Mouse (Mus musculus) myocyte (in vitro differentiated cells): Measurements from ENCODE around the gene Erich3.

Experiments
- MAX ChIP-seq: IDR thresholded peaks from one replicate; pipeline ENCODE4 v1.6.1; 2011; ENCODE audit warnings: low read depth, mild to moderate bottlenecking, control low read depth
- MYOG ChIP-seq, 3 experiments: IDR thresholded peaks; one replicate each; pipeline ENCODE4 v1.6.1; 2011; ENCODE audit warnings: control low read depth in 2 of 3, low read depth in 2 of 3, mild to moderate bottlenecking in 2 of 3; ENCODE audit not compliant: insufficient read length in 2 of 3, control insufficient read depth in 1 of 3, insufficient read depth in 1 of 3
- POLR2A ChIP-seq: IDR thresholded peaks from one replicate; pipeline ENCODE4 v1.6.1; 2011; ENCODE audit warnings: low read depth, mild to moderate bottlenecking, control low read depth, moderate library complexity; ENCODE audit not compliant: insufficient read length
- POLR2AphosphoS2 ChIP-seq: IDR thresholded peaks from one replicate; pipeline ENCODE4 v1.6.1; 2011; ENCODE audit warnings: low read depth, control low read depth; ENCODE audit not compliant: insufficient read length
- TCF3 ChIP-seq: IDR thresholded peaks from one replicate; pipeline ENCODE4 v1.6.1; 2011; ENCODE audit warnings: low read depth, control low read depth; ENCODE audit not compliant: insufficient read length
- USF1 ChIP-seq: IDR thresholded peaks from one replicate; pipeline ENCODE4 v1.6.1; 2011; ENCODE audit warnings: low read depth, mild to moderate bottlenecking, control low read depth, moderate library complexity

GRCm38 (mm10) chr3:154628284-154628683 is 35.4 kb upstream of the Erich3 start:
- no peak for TF ChIP-seq POLR2A
- TF ChIP-seq MAX, result no peak
- TF ChIP-seq MYOG (IDR thresholded peaks at IDR 0.05; ENCODE audit: control insufficient read depth in 1 of 3, insufficient read depth in 1 of 3, insufficient read length in 2 of 3, low read depth in 2 of 3), result no peak
- TF ChIP-seq USF1, result no peak
- no peak for TF ChIP-seq TCF3
- no peak for TF ChIP-seq POLR2AphosphoS2
